Mouse (Mus musculus) liver, embryonic 12.5 days (tissue): Measurements from ENCODE around the gene Yjefn3. TPM values are rescaled to one million over a fixed set of nuclear protein-coding genes. Genes with fewer than 3 reads are reported as not detected.

Experiments
- ATAC-seq: fragments of 200-750 bp; cut with Nextera tagmentation; 2 replicates; pipeline ENCODE4 v1.8.0; 2017; ENCODE audit warnings: moderate number of reproducible peaks, mild to moderate bottlenecking, moderate library complexity
- H3K27ac ChIP-seq: fragments of 300-500 bp; sonication (generic); 2 replicates; pipeline ENCODE4 v1.5.1; 2016; ENCODE audit warnings: mild to moderate bottlenecking
- H3K27me3 ChIP-seq: fragments of 300-500 bp; sonication (generic); replicated peaks from 2 replicates; pipeline ENCODE4 v1.6.1; 2016; ENCODE audit warnings: mild to moderate bottlenecking, moderate library complexity
- H3K36me3 ChIP-seq: fragments of 300-500 bp; sonication (generic); 2 replicates; pipeline ENCODE4 v1.6.1; 2016; ENCODE audit warnings: mild to moderate bottlenecking, moderate library complexity
- H3K4me1 ChIP-seq: fragments of 300-500 bp; sonication (generic); 2 replicates; pipeline ENCODE4 v1.6.1; 2016
- H3K4me2 ChIP-seq: fragments of 300-500 bp; sonication (generic); 2 replicates; pipeline ENCODE4 v1.6.1; 2016; ENCODE audit warnings: mild to moderate bottlenecking, moderate library complexity
- H3K4me3 ChIP-seq: fragments of 300-500 bp; sonication (generic); 2 replicates; pipeline ENCODE4 v1.5.1; 2016; ENCODE audit warnings: mild to moderate bottlenecking, moderate library complexity
- H3K9ac ChIP-seq: fragments of 300-500 bp; sonication (generic); 2 replicates; pipeline ENCODE4 v1.6.1; 2016; ENCODE audit warnings: mild to moderate bottlenecking, moderate library complexity
- H3K9me3 ChIP-seq: fragments of 300-500 bp; sonication (generic); replicated peaks from 2 replicates; pipeline ENCODE4 v1.6.1; 2016; ENCODE audit warnings: mild to moderate bottlenecking, moderate library complexity
- WGBS: fragments of 180-500 bp; shearing (Covaris S2); methylation state at CpG from one replicate; pipeline ENCODE4 v1.1.7; 2016; ENCODE audit not compliant: insufficient replicate concordance; 5-methylcytosine and 5-hydroxymethylcytosine counted together
- polyA plus RNA-seq: library from polyadenylated mRNA; unstranded; fragments of >200 nt; fragmentation: Nextera tagmentation; extraction: Ambion mirVana; gene quantifications from 2 replicates; pipeline ENCODE4 v1.2.1, GENCODE M21; 2016

Gene Yjefn3
- polyA plus RNA-seq, 1 experiment from 2014 or later: 0.74 TPM

GRCm38 (mm10) chr8:69926901-69927300, 24.4 kb upstream of the Yjefn3 start:
- Histone ChIP-seq H3K4me1 (peaks cover 52% of the 10 kb centered on the region), H3K9me3 (no peaks in the 10 kb centered on the region), H3K27me3 (no peaks in the 10 kb centered on the region), H3K4me2 (no peak overlapping the region), H3K9ac (no peak overlapping the region), H3K27ac (no peak overlapping the region), H3K4me3 (no peak overlapping the region), H3K36me3 (peaks cover 67% of the 10 kb centered on the region)
- ATAC-seq: no peak

- 24% methylated on average over 1 of the region's 1 CpGs for WGBS
- Histone ChIP-seq H3K36me3 (peaks cover 70% of the 10 kb centered on the region), H3K4me1 (peaks cover 75% of the 10 kb centered on the region), H3K9me3 (no peaks in the 10 kb centered on the region), H3K9ac (peak overlapping the region; percentile 33; the same call in 1 of the 2 replicates), H3K27me3 (no peaks in the 10 kb centered on the region), H3K4me3 (no peak overlapping the region), H3K4me2 (peak overlapping the region; percentile 47), H3K27ac (peak overlapping the region; percentile 76)
- ATAC-seq: peak; percentile 55
Measured at GRCm38 (mm10) chr8:69923986-69924385, 21.5 kb upstream of the Yjefn3 start.

GRCm38 (mm10) chr8:69921141-69921540, 18.6 kb upstream of the Yjefn3 start:
- H3K4me1 ChIP-seq: peaks cover 92% of the 10 kb centered on the region
- H3K4me2 ChIP-seq: peak overlapping the region; percentile 56
- no peak overlapping the region for H3K4me3 ChIP-seq
- H3K9me3 ChIP-seq: no peaks in the 10 kb centered on the region
- H3K27me3 ChIP-seq: no peaks in the 10 kb centered on the region
- peak overlapping the region; percentile 79 for H3K27ac ChIP-seq
- H3K9ac ChIP-seq: peak overlapping the region; percentile 61
- peaks cover 68% of the 10 kb centered on the region for H3K36me3 ChIP-seq
- ATAC-seq: no peak
- WGBS: 92% methylated on average over 2 of the region's 2 CpGs

GRCm38 (mm10) chr8:69919876-69920662, 17.6 kb upstream of the Yjefn3 start:
- Histone ChIP-seq H3K27me3 (no peaks in the 10 kb centered on the region), H3K27ac (peak overlapping the region; percentile 79), H3K9ac (peak overlapping the region; percentile 61), H3K36me3 (peaks cover 68% of the 10 kb centered on the region), H3K4me3 (peak overlapping the region; percentile 12; the same call in 1 of the 2 replicates), H3K4me2 (peak overlapping the region; percentile 56), H3K4me1 (peaks cover 82% of the 10 kb centered on the region), H3K9me3 (no peaks in the 10 kb centered on the region)
- WGBS: 30% methylated on average over 11 of the region's 11 CpGs
- ATAC-seq: peak; percentile 71

GRCm38 (mm10) chr8:69919010-69919409, 16.5 kb upstream of the Yjefn3 start:
- Histone ChIP-seq H3K27ac (peak overlapping the region; percentile 79), H3K4me1 (peaks cover 71% of the 10 kb centered on the region)
- ATAC-seq: peak; percentile 40

GRCm38 (mm10) chr8:69918506-69918905, 16.0 kb upstream of the Yjefn3 start:
- H3K4me3 ChIP-seq: no peak overlapping the region
- ATAC-seq: no peak
- H3K4me1 ChIP-seq: peaks cover 66% of the 10 kb centered on the region

More at GRCm38 (mm10) chr8:69919010-69919409, 16.5 kb upstream of the Yjefn3 start:
- Histone ChIP-seq H3K9me3 (no peaks in the 10 kb centered on the region), H3K4me2 (no peak overlapping the region), H3K4me3 (no peak overlapping the region), H3K27me3 (no peaks in the 10 kb centered on the region), H3K9ac (no peak overlapping the region), H3K36me3 (peaks cover 76% of the 10 kb centered on the region)
- WGBS: 36% methylated on average over 1 of the region's 1 CpGs

GRCm38 (mm10) chr8:69915748-69916147, 13.2 kb upstream of the Yjefn3 start:
- no peak overlapping the region for H3K27ac ChIP-seq
- H3K4me1 ChIP-seq: peaks cover 46% of the 10 kb centered on the region
- H3K4me3 ChIP-seq: no peak overlapping the region
- H3K27me3 ChIP-seq: no peaks in the 10 kb centered on the region
- no peaks in the 10 kb centered on the region for H3K9me3 ChIP-seq
- WGBS: 72% methylated on average over 5 of the region's 5 CpGs
- H3K9ac ChIP-seq: no peak overlapping the region
- peaks cover 80% of the 10 kb centered on the region for H3K36me3 ChIP-seq
- no peak for ATAC-seq
- no peak overlapping the region for H3K4me2 ChIP-seq

More at GRCm38 (mm10) chr8:69918506-69918905, 16.0 kb upstream of the Yjefn3 start:
- no peak overlapping the region for H3K9ac ChIP-seq
- H3K4me2 ChIP-seq: no peak overlapping the region
- H3K36me3 ChIP-seq: peaks cover 77% of the 10 kb centered on the region
- H3K27ac ChIP-seq: no peak overlapping the region
- no peaks in the 10 kb centered on the region for H3K27me3 ChIP-seq
- H3K9me3 ChIP-seq: no peaks in the 10 kb centered on the region

GRCm38 (mm10) chr8:69914526-69914925, 12.0 kb upstream of the Yjefn3 start:
- H3K36me3 ChIP-seq: peaks cover 92% of the 10 kb centered on the region
- 84% methylated on average over 4 of the region's 4 CpGs for WGBS
- no peaks in the 10 kb centered on the region for H3K9me3 ChIP-seq
- no peak overlapping the region for H3K4me3 ChIP-seq
- no peaks in the 10 kb centered on the region for H3K27me3 ChIP-seq
- H3K4me2 ChIP-seq: no peak overlapping the region
- ATAC-seq: no peak
- peaks cover 34% of the 10 kb centered on the region for H3K4me1 ChIP-seq
- H3K9ac ChIP-seq: no peak overlapping the region
- H3K27ac ChIP-seq: no peak overlapping the region

- 86% methylated on average over 12 of the region's 12 CpGs for WGBS
- Histone ChIP-seq H3K9me3 (no peaks in the 10 kb centered on the region), H3K4me3 (no peak overlapping the region)
Measured at GRCm38 (mm10) chr8:69912478-69913074, 10.1 kb upstream of the Yjefn3 start.

GRCm38 (mm10) chr8:69911917-69912316, 9.4 kb upstream of the Yjefn3 start:
- Histone ChIP-seq H3K27ac (no peak overlapping the region), H3K4me3 (no peak overlapping the region), H3K4me2 (no peak overlapping the region), H3K9me3 (no peaks in the 10 kb centered on the region), H3K36me3 (peaks cover 98% of the 10 kb centered on the region), H3K27me3 (no peaks in the 10 kb centered on the region), H3K9ac (no peak overlapping the region), H3K4me1 (peaks cover 13% of the 10 kb centered on the region)
- WGBS: 90% methylated on average over 13 of the region's 13 CpGs
- no peak for ATAC-seq

More at GRCm38 (mm10) chr8:69912478-69913074, 10.1 kb upstream of the Yjefn3 start:
- Histone ChIP-seq H3K36me3 (peaks cover 100% of the 10 kb centered on the region), H3K27ac (no peak overlapping the region), H3K4me1 (peaks cover 15% of the 10 kb centered on the region), H3K9ac (no peak overlapping the region), H3K27me3 (no peaks in the 10 kb centered on the region), H3K4me2 (no peak overlapping the region)
- no peak for ATAC-seq

- Histone ChIP-seq H3K36me3 (peaks cover 50% of the 10 kb centered on the region), H3K9ac (no peak overlapping the region), H3K27ac (no peak overlapping the region), H3K4me1 (peaks cover 43% of the 10 kb centered on the region), H3K4me3 (no peak overlapping the region), H3K27me3 (no peaks in the 10 kb centered on the region), H3K4me2 (no peak overlapping the region), H3K9me3 (no peaks in the 10 kb centered on the region)
- 77% methylated on average over 2 of the region's 2 CpGs for WGBS
- ATAC-seq: no peak
Measured at GRCm38 (mm10) chr8:69907106-69907505, 4.6 kb upstream of the Yjefn3 start.

- no peaks in the 10 kb centered on the region for H3K9me3 ChIP-seq
- 83% methylated on average over 2 of the region's 2 CpGs for WGBS
- H3K9ac ChIP-seq: no peak overlapping the region
- no peak overlapping the region for H3K4me2 ChIP-seq
- H3K27me3 ChIP-seq: no peaks in the 10 kb centered on the region
- H3K4me1 ChIP-seq: peaks cover 45% of the 10 kb centered on the region
- ATAC-seq: no peak
- peaks cover 41% of the 10 kb centered on the region for H3K36me3 ChIP-seq
- no peak overlapping the region for H3K4me3 ChIP-seq
- H3K27ac ChIP-seq: 0 out of 2 replicates have a peak overlapping the region, but pooled peaks have one; percentile 3
Measured at GRCm38 (mm10) chr8:69906260-69906659, 3.7 kb upstream of the Yjefn3 start.
